Comparison of ENCODE assay signal across 11 mouse cellular contexts in the genomic region with DNA sequence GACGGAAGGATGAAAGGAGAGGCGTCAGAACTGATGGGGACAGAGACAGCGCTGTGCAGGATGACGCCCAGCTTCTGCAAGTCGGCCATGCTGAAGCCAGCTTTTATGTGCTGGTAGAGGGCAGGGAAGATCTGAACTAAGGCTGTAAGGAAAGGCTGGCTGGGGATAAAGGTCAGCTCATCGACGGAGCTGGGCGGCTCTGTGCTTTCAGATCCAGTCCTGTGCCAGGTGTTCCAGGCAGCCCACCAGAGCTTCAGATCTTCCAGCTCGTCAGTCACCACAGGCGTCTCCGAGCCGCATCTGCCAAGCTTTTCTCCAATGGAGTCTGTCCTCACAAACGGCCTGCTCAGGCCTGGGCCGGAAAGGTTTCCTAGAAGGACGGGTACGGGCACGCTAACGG.
DNase-seq lines count a peak whose midpoint lies in the region; ATAC-seq lines count a peak whose summit lies in the region.
"Had no signal": no experiment of that assay in that cellular context is flagged by ENCODE, and none has a peak within 500 bp of the region (broad histone marks: within the 10 kb centered on the region; RNA-seq: fewer than 3 reads in every experiment).

No protein-coding gene starts in this region.

- H3K36me3 ChIP-seq in forebrain, embryonic 10.5 days (replicated peaks), result peaks cover 82% of the 10 kb centered on the region
- peaks cover 25% of the 10 kb centered on the region for H3K36me3 ChIP-seq in forebrain, embryonic 16.5 days (ENCODE audit: control insufficient read depth, insufficient read depth)
- peaks cover 65% of the 10 kb centered on the region for H3K36me3 ChIP-seq in neural tube, embryonic 15.5 days
- H3K36me3 ChIP-seq in intestine, embryonic 16.5 days (ENCODE audit: control insufficient read depth, insufficient read depth, low read length), result peaks cover 22% of the 10 kb centered on the region

- peaks cover 8% of the 10 kb centered on the region; the same call in 1 of the 2 replicates for H3K4me1 ChIP-seq in forebrain, embryonic 10.5 days
- H3K4me1 ChIP-seq in forebrain, embryonic 16.5 days (replicated peaks; ENCODE audit: control insufficient read depth, insufficient read depth, low read length), result no peaks in the 10 kb centered on the region
- no peaks in the 10 kb centered on the region for H3K4me1 ChIP-seq in neural tube, embryonic 15.5 days
- H3K4me1 ChIP-seq in intestine, embryonic 16.5 days (ENCODE audit: control insufficient read depth, insufficient read depth, low read length), result no peaks in the 10 kb centered on the region
- H3K4me1 ChIP-seq: embryonic facial prominence, embryonic 15.5 days had no signal

- H3K9ac ChIP-seq in forebrain, embryonic 16.5 days (replicated peaks; ENCODE audit: low read depth, low read length), result no peak overlapping the region
- no peak overlapping the region for H3K9ac ChIP-seq in neural tube, embryonic 15.5 days (replicated peaks)
- no peak overlapping the region for H3K9ac ChIP-seq in intestine, embryonic 16.5 days (ENCODE audit: low read depth, low read length)
- H3K9ac ChIP-seq: embryonic facial prominence, embryonic 15.5 days had no signal

- DNase-seq in forebrain, embryonic 10.5 days (ENCODE audit: extremely low spot score, low spot score), result peak; percentile 33
- DNase-seq in neural tube, embryonic 10.5 days (ENCODE audit: extremely low spot score, low spot score), result peak; percentile 59
- DNase-seq in yolk sac, embryonic 10.5 days (ENCODE audit: low spot score), result peak; percentile 12
- no peak for DNase-seq in left cerebral cortex, adult 9 months (ENCODE audit: low spot score in 2 of 2)
- DNase-seq in layer of hippocampus, adult 11-12 months (ENCODE audit: low spot score), result no peak
- DNase-seq: B cell, adult 2 months; heart, adult 2 months had no signal

- H3K9me3 ChIP-seq in forebrain, embryonic 10.5 days, result no peaks in the 10 kb centered on the region
- no peaks in the 10 kb centered on the region for H3K9me3 ChIP-seq in forebrain, embryonic 16.5 days (ENCODE audit: control insufficient read depth, low read length)
- H3K9me3 ChIP-seq in neural tube, embryonic 15.5 days (replicated peaks), result no peaks in the 10 kb centered on the region
- H3K9me3 ChIP-seq in intestine, embryonic 16.5 days (ENCODE audit: control insufficient read depth, low read length), result no peaks in the 10 kb centered on the region
- H3K9me3 ChIP-seq: embryonic facial prominence, embryonic 15.5 days had no signal

- no peak overlapping the region for H3K27ac ChIP-seq in forebrain, embryonic 10.5 days
- no peak overlapping the region for H3K27ac ChIP-seq in forebrain, embryonic 16.5 days (ENCODE audit: low read length)
- H3K27ac ChIP-seq in neural tube, embryonic 15.5 days (replicated peaks), result no peak overlapping the region
- H3K27ac ChIP-seq in intestine, embryonic 16.5 days (ENCODE audit: low read length), result no peak overlapping the region
- H3K27ac ChIP-seq: embryonic facial prominence, embryonic 15.5 days; heart, adult 2 months had no signal

- no peak overlapping the region for H3K4me2 ChIP-seq in forebrain, embryonic 16.5 days (ENCODE audit: low read length)
- H3K4me2 ChIP-seq in neural tube, embryonic 15.5 days, result no peak overlapping the region
- H3K4me2 ChIP-seq in intestine, embryonic 16.5 days (ENCODE audit: low read depth, low read length), result no peak overlapping the region
- H3K4me2 ChIP-seq: embryonic facial prominence, embryonic 15.5 days had no signal

- no peak for ATAC-seq in forebrain, embryonic 16.5 days
- no peak; the same call in 1 of the 2 replicates for ATAC-seq in neural tube, embryonic 15.5 days (ENCODE audit: low FRiP score)
- peak; percentile 44 for ATAC-seq in intestine, embryonic 16.5 days

- WGBS in forebrain, embryonic 10.5 days, result 43% methylated on average over 18 of the region's 18 CpGs
- 38% methylated on average over 18 of the region's 18 CpGs for WGBS in forebrain, embryonic 16.5 days
- 37% methylated on average over 18 of the region's 18 CpGs for WGBS in neural tube, embryonic 15.5 days
- WGBS in intestine, embryonic 16.5 days, result 36% methylated on average over 18 of the region's 18 CpGs

- no peaks in the 10 kb centered on the region for H3K27me3 ChIP-seq in forebrain, embryonic 10.5 days (ENCODE audit: poor library complexity, severe bottlenecking)
- no peaks in the 10 kb centered on the region for H3K27me3 ChIP-seq in forebrain, embryonic 16.5 days (replicated peaks; ENCODE audit: control insufficient read depth, insufficient read depth, low read length)
- no peaks in the 10 kb centered on the region for H3K27me3 ChIP-seq in neural tube, embryonic 15.5 days (replicated peaks)
- H3K27me3 ChIP-seq in intestine, embryonic 16.5 days (replicated peaks; ENCODE audit: control insufficient read depth, insufficient read depth, low read length), result no peaks in the 10 kb centered on the region
- H3K27me3 ChIP-seq: embryonic facial prominence, embryonic 15.5 days had no signal

- peak overlapping the region; percentile 0; the same call in 1 of the 2 replicates for H3K4me3 ChIP-seq in forebrain, embryonic 10.5 days
- H3K4me3 ChIP-seq in forebrain, embryonic 16.5 days (replicated peaks; ENCODE audit: low read length), result no peak overlapping the region
- H3K4me3 ChIP-seq in neural tube, embryonic 15.5 days (replicated peaks), result no peak overlapping the region
- no peak overlapping the region for H3K4me3 ChIP-seq in intestine, embryonic 16.5 days (ENCODE audit: low read length)
- H3K4me3 ChIP-seq: embryonic facial prominence, embryonic 15.5 days; heart, adult 2 months had no signal

Comparison
In these comparisons a context has a peak if more than half of its experiments do, and no peak if none do; other contexts are left out.
1. DNase-seq: peak in forebrain, embryonic 10.5 days (single experiment), neural tube, embryonic 10.5 days (single experiment) and yolk sac, embryonic 10.5 days (single experiment); none in left cerebral cortex, adult 9 months (0 of 2) and layer of hippocampus, adult 11-12 months (single experiment).